Mouse (Mus musculus) small intestine, adult 2 months (tissue): ENCODE measurements around the gene Fcgr2b. TPM values are rescaled to one million over a fixed set of nuclear protein-coding genes. Genes with fewer than 3 reads are reported as not detected.

Experiments
- H3K27ac ChIP-seq: fragments of 200-500 bp; 2 replicates; pipeline ENCODE4 v1.5.1; 2012; ENCODE audit warnings: low read depth, low read length, control low read depth, inconsistent platforms; ENCODE audit not compliant: insufficient read depth
- H3K27me3 ChIP-seq: fragments of 200-500 bp; 2 replicates; pipeline ENCODE4 v1.6.1; 2012; ENCODE audit warnings: mild to moderate bottlenecking, moderate library complexity, low read length, inconsistent platforms; ENCODE audit not compliant: control insufficient read depth, insufficient read depth
- H3K36me3 ChIP-seq: fragments of 200-500 bp; 2 replicates; pipeline ENCODE4 v1.6.1; 2012; ENCODE audit warnings: mild to moderate bottlenecking, low read length, control low read depth, inconsistent platforms; ENCODE audit not compliant: control insufficient read depth, insufficient read depth
- H3K4me1 ChIP-seq: fragments of 200-500 bp; 2 replicates; pipeline ENCODE4 v1.6.1; 2012; ENCODE audit warnings: low read length, inconsistent platforms, mixed read lengths; ENCODE audit not compliant: control insufficient read depth, insufficient read depth, insufficient read length
- H3K4me3 ChIP-seq: fragments of 200-500 bp; 2 replicates; pipeline ENCODE4 v1.5.1; 2012; ENCODE audit warnings: low read depth, mild to moderate bottlenecking, control low read depth, inconsistent platforms, low read length, moderate library complexity
- CTCF ChIP-seq: fragments of 200-500 bp; IDR thresholded peaks from 2 replicates; pipeline ENCODE4 v1.5.1; 2012; ENCODE audit warnings: low read depth, mild to moderate bottlenecking, control low read depth, inconsistent platforms, low read length, moderate library complexity, mixed read lengths; ENCODE audit not compliant: insufficient replicate concordance, insufficient read length; ENCODE audit errors: extremely low read depth
- POLR2A ChIP-seq: fragments of 200-500 bp; IDR thresholded peaks from 2 replicates; pipeline ENCODE4 v1.6.1; 2012; ENCODE audit warnings: low read depth, mild to moderate bottlenecking, control low read depth, inconsistent platforms, low read length, moderate library complexity
- WGBS: fragments of 180-500 bp; shearing (Covaris S2); methylation state at CpG from one replicate; pipeline ENCODE4 v1.1.7; 2018; 5-methylcytosine and 5-hydroxymethylcytosine counted together
- polyA plus RNA-seq: library from polyadenylated mRNA; depleted of rRNA; stranded (reverse); fragments of >200 nt; gene quantifications from 2 replicates; pipeline ENCODE4 v1.2.3, GENCODE M21; 2012

The Fcgr2b gene
- polyA plus RNA-seq, 1 experiment: 3.6 TPM

GRCm38 (mm10) chr1:171006335-171006734, 30.0 kb upstream of the Fcgr2b start:
- TF ChIP-seq POLR2A (no peak), CTCF (no peak)
- WGBS: 66% methylated on average over 4 of the region's 4 CpGs
- Histone ChIP-seq H3K4me1 (no peaks in the 10 kb centered on the region), H3K27me3 (no peaks in the 10 kb centered on the region), H3K4me3 (no peak overlapping the region), H3K36me3 (no peaks in the 10 kb centered on the region), H3K27ac (no peak overlapping the region)

- Histone ChIP-seq H3K36me3 (no peaks in the 10 kb centered on the region), H3K4me1 (no peaks in the 10 kb centered on the region), H3K27me3 (no peaks in the 10 kb centered on the region), H3K4me3 (no peak overlapping the region), H3K27ac (no peak overlapping the region)
- TF ChIP-seq POLR2A (no peak), CTCF (no peak)
Measured at GRCm38 (mm10) chr1:171005586-171005985, 29.2 kb upstream of the Fcgr2b start.

GRCm38 (mm10) chr1:171005081-171005480, 28.7 kb upstream of the Fcgr2b start:
- WGBS: 65% methylated on average over 6 of the region's 6 CpGs
- no peak overlapping the region for H3K27ac ChIP-seq
- H3K4me1 ChIP-seq: no peaks in the 10 kb centered on the region
- no peaks in the 10 kb centered on the region for H3K36me3 ChIP-seq
- TF ChIP-seq CTCF (no peak), POLR2A (no peak)
- H3K4me3 ChIP-seq: no peak overlapping the region
- no peaks in the 10 kb centered on the region for H3K27me3 ChIP-seq

GRCm38 (mm10) chr1:170999811-171000210, 23.5 kb upstream of the Fcgr2b start:
- H3K4me1 ChIP-seq: no peaks in the 10 kb centered on the region
- TF ChIP-seq CTCF (no peak), POLR2A (no peak)
- H3K27ac ChIP-seq: no peak overlapping the region
- H3K36me3 ChIP-seq: no peaks in the 10 kb centered on the region
- H3K4me3 ChIP-seq: no peak overlapping the region
- H3K27me3 ChIP-seq: no peaks in the 10 kb centered on the region

- no peaks in the 10 kb centered on the region for H3K27me3 ChIP-seq
- WGBS: 45% methylated on average over 21 of the region's 21 CpGs
- peak overlapping the region; percentile 32 for H3K27ac ChIP-seq
- H3K4me1 ChIP-seq: no peaks in the 10 kb centered on the region
- TF ChIP-seq CTCF: no peak
- no peak for TF ChIP-seq POLR2A
- H3K4me3 ChIP-seq: peak overlapping the region; percentile 48
- no peaks in the 10 kb centered on the region for H3K36me3 ChIP-seq
Measured at GRCm38 (mm10) chr1:170997756-170998655, 21.7 kb upstream of the Fcgr2b start.

- TF ChIP-seq CTCF: peak; percentile 68; the same call in 1 of the 2 replicates
- no peak for TF ChIP-seq POLR2A
- no peaks in the 10 kb centered on the region for H3K4me1 ChIP-seq
- H3K4me3 ChIP-seq: no peak overlapping the region
- 29% methylated on average over 3 of the region's 3 CpGs for WGBS
- no peak overlapping the region for H3K27ac ChIP-seq
- no peaks in the 10 kb centered on the region for H3K36me3 ChIP-seq
- H3K27me3 ChIP-seq: no peaks in the 10 kb centered on the region
Measured at GRCm38 (mm10) chr1:170996753-170997152, 20.4 kb upstream of the Fcgr2b start.

DNA sequence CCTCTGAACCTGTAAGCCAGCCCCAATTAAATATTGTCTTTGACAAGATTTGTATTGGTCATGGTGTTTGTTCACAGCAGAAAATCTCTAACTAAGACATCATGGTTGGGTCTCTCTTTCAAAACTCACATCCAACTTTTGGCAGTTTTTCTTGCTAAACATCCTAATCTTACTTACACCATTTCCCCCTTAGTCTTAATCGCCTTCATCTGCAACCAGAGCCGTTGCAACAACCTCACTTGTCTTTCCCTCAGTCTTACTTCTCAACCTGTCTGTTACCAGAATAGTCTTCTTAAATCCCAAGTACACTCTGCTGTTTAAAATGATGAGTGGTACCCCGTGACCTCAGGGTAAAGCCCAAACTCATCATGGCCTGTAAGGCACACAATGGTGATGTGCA, 19.7 kb upstream of the Fcgr2b start:
- TF ChIP-seq POLR2A (no peak), CTCF (no peak)
- no peaks in the 10 kb centered on the region for H3K27me3 ChIP-seq
- H3K4me3 ChIP-seq: no peak overlapping the region
- H3K27ac ChIP-seq: no peak overlapping the region
- H3K4me1 ChIP-seq: no peaks in the 10 kb centered on the region
- H3K36me3 ChIP-seq: no peaks in the 10 kb centered on the region
- WGBS: 77% methylated on average over 3 of the region's 3 CpGs
